Mouse (Mus musculus): ENCODE measurements around the gene Hdac11. TPM values are rescaled to one million over a fixed set of nuclear protein-coding genes. Genes with fewer than 3 reads are reported as not detected.
"Not testable (repeated sequence)": the region's sequence is repeated elsewhere in the genome, so short reads cannot be mapped to it uniquely, and the experiment has no call there.

Gene Hdac11
- polyA plus RNA-seq, 1 experiment from 2014 or later: 11.0 TPM

- no peak for ATAC-seq (replicated peaks; ENCODE audit: insufficient number of reproducible peaks, low FRiP score, low TSS enrichment, low read depth)
- H3K4me2 ChIP-seq (ENCODE audit: low read depth, low read length): no peak overlapping the region
These were observed 41.7 kb upstream of the Hdac11 start for GRCm38 (mm10) chr6:91114716-91115115.

GRCm38 (mm10) chr6:91115158-91115557 is 41.3 kb upstream of the Hdac11 start:
- H3K9me3 ChIP-seq (replicated peaks; ENCODE audit: control insufficient read depth, low read length): no peaks in the 10 kb centered on the region
- no peak overlapping the region; the same call in 1 of the 2 replicates for H3K9ac ChIP-seq (replicated peaks; ENCODE audit: low read length)
- peaks cover 3% of the 10 kb centered on the region for H3K27me3 ChIP-seq (ENCODE audit: control insufficient read depth, insufficient read depth, low read length)
- H3K4me3 ChIP-seq (ENCODE audit: low read depth, low read length): no peak overlapping the region
- H3K27ac ChIP-seq (replicated peaks; ENCODE audit: low read depth, low read length): no peak overlapping the region
- H3K4me1 ChIP-seq (ENCODE audit: control insufficient read depth, insufficient read depth, low read length): no peaks in the 10 kb centered on the region; the same call in 1 of the 2 replicates
- ATAC-seq (replicated peaks; ENCODE audit: insufficient number of reproducible peaks, low FRiP score, low TSS enrichment, low read depth): no peak
- 33% methylated on average over 1 of the region's 1 CpGs for WGBS
- no peak overlapping the region for H3K4me2 ChIP-seq (ENCODE audit: low read depth, low read length)
- no peaks in the 10 kb centered on the region for H3K36me3 ChIP-seq (replicated peaks; ENCODE audit: control insufficient read depth, insufficient read depth, low read depth, low read length)
- no peak for DNase-seq (ENCODE audit: low spot score)

More at GRCm38 (mm10) chr6:91114716-91115115, 41.7 kb upstream of the Hdac11 start:
- H3K27ac ChIP-seq (replicated peaks; ENCODE audit: low read depth, low read length): no peak overlapping the region
- H3K27me3 ChIP-seq (ENCODE audit: control insufficient read depth, insufficient read depth, low read length): peaks cover 3% of the 10 kb centered on the region
- no peaks in the 10 kb centered on the region; the same call in 1 of the 2 replicates for H3K4me1 ChIP-seq (ENCODE audit: control insufficient read depth, insufficient read depth, low read length)
- H3K9ac ChIP-seq (replicated peaks; ENCODE audit: low read length): no peak overlapping the region
- H3K4me3 ChIP-seq (ENCODE audit: low read depth, low read length): no peak overlapping the region
- 63% methylated on average over 2 of the region's 2 CpGs for WGBS
- H3K36me3 ChIP-seq (replicated peaks; ENCODE audit: control insufficient read depth, insufficient read depth, low read depth, low read length): no peaks in the 10 kb centered on the region
- no peak for DNase-seq (ENCODE audit: low spot score)
- no peaks in the 10 kb centered on the region for H3K9me3 ChIP-seq (replicated peaks; ENCODE audit: control insufficient read depth, low read length)

GRCm38 (mm10) chr6:91115863-91116243 is 40.6 kb upstream of the Hdac11 start:
- H3K36me3 ChIP-seq (replicated peaks; ENCODE audit: control insufficient read depth, insufficient read depth, low read depth, low read length): no peaks in the 10 kb centered on the region
- ATAC-seq (replicated peaks; ENCODE audit: insufficient number of reproducible peaks, low FRiP score, low TSS enrichment, low read depth) (no peak), DNase-seq (ENCODE audit: low spot score) (no peak)
- H3K9ac ChIP-seq (replicated peaks; ENCODE audit: low read length): peak overlapping the region; percentile 64; the same call in 1 of the 2 replicates
- peak overlapping the region; percentile 65 for H3K4me3 ChIP-seq (ENCODE audit: low read depth, low read length)
- no peak overlapping the region for H3K27ac ChIP-seq (replicated peaks; ENCODE audit: low read depth, low read length)
- 23% methylated on average over 4 of the region's 4 CpGs for WGBS
- H3K4me2 ChIP-seq (ENCODE audit: low read depth, low read length): peak overlapping the region; percentile 97
- H3K27me3 ChIP-seq (ENCODE audit: control insufficient read depth, insufficient read depth, low read length): peaks cover 3% of the 10 kb centered on the region
- no peaks in the 10 kb centered on the region; the same call in 1 of the 2 replicates for H3K4me1 ChIP-seq (ENCODE audit: control insufficient read depth, insufficient read depth, low read length)
- H3K9me3 ChIP-seq (replicated peaks; ENCODE audit: control insufficient read depth, low read length): no peaks in the 10 kb centered on the region

GRCm38 (mm10) chr6:91116244-91117145 is 40.0 kb upstream of the Hdac11 start, which contains the start of gene Nup210:
Gene Nup210 (minus strand): TSS chr6:91116829.
- peak within 1 kb of the TSS; percentile 64 for H3K9ac ChIP-seq (replicated peaks; ENCODE audit: low read length)
- peaks cover 3% of the 10 kb centered on the region for H3K27me3 ChIP-seq (ENCODE audit: control insufficient read depth, insufficient read depth, low read length)
- no peak within 1 kb of the TSS for H3K27ac ChIP-seq (replicated peaks; ENCODE audit: low read depth, low read length)
- peak; percentile 92 for DNase-seq (ENCODE audit: low spot score)
- H3K36me3 ChIP-seq (replicated peaks; ENCODE audit: control insufficient read depth, insufficient read depth, low read depth, low read length): no peaks in the 10 kb centered on the region
- no peaks in the 10 kb centered on the region; the same call in 1 of the 2 replicates for H3K4me1 ChIP-seq (ENCODE audit: control insufficient read depth, insufficient read depth, low read length)
- under 1% methylated on average over 82 of the region's 93 CpGs for WGBS
- peak; percentile 97 for ATAC-seq (replicated peaks; ENCODE audit: insufficient number of reproducible peaks, low FRiP score, low TSS enrichment, low read depth)
- peak within 1 kb of the TSS; percentile 97 for H3K4me2 ChIP-seq (ENCODE audit: low read depth, low read length)
- H3K9me3 ChIP-seq (replicated peaks; ENCODE audit: control insufficient read depth, low read length): no peaks in the 10 kb centered on the region
- H3K4me3 ChIP-seq (ENCODE audit: low read depth, low read length): peak within 1 kb of the TSS; percentile 65

- H3K9me3 ChIP-seq (replicated peaks; ENCODE audit: control insufficient read depth, low read length): no peaks in the 10 kb centered on the region; the same call in 1 of the 2 replicates
- peak overlapping the region; percentile 13; the same call in 1 of the 2 replicates for H3K9ac ChIP-seq (replicated peaks; ENCODE audit: low read length)
- DNase-seq (ENCODE audit: low spot score) (peak; percentile 55), ATAC-seq (replicated peaks; ENCODE audit: insufficient number of reproducible peaks, low FRiP score, low TSS enrichment, low read depth) (0 out of 2 replicates have a peak, but pooled peaks have one; percentile 32)
- 2% methylated on average over 9 of the region's 9 CpGs for WGBS
- peak overlapping the region; percentile 65 for H3K4me3 ChIP-seq (ENCODE audit: low read depth, low read length)
- no peak overlapping the region for H3K27ac ChIP-seq (replicated peaks; ENCODE audit: low read depth, low read length)
- peak overlapping the region; percentile 97 for H3K4me2 ChIP-seq (ENCODE audit: low read depth, low read length)
- H3K36me3 ChIP-seq (replicated peaks; ENCODE audit: control insufficient read depth, insufficient read depth, low read depth, low read length): no peaks in the 10 kb centered on the region
- H3K27me3 ChIP-seq (ENCODE audit: control insufficient read depth, insufficient read depth, low read length): peaks cover 3% of the 10 kb centered on the region
- H3K4me1 ChIP-seq (ENCODE audit: control insufficient read depth, insufficient read depth, low read length): no peaks in the 10 kb centered on the region; the same call in 1 of the 2 replicates
These were observed 39.3 kb upstream of the Hdac11 start for GRCm38 (mm10) chr6:91117149-91117548.

GRCm38 (mm10) chr6:91118526-91118925 is 37.9 kb upstream of the Hdac11 start:
- ATAC-seq (replicated peaks; ENCODE audit: insufficient number of reproducible peaks, low FRiP score, low TSS enrichment, low read depth) (no peak), DNase-seq (ENCODE audit: low spot score) (no peak)
- Histone ChIP-seq H3K36me3 (replicated peaks; ENCODE audit: control insufficient read depth, insufficient read depth, low read depth, low read length) (no peaks in the 10 kb centered on the region), H3K4me1 (ENCODE audit: control insufficient read depth, insufficient read depth, low read length) (no peaks in the 10 kb centered on the region; the same call in 1 of the 2 replicates), H3K27ac (replicated peaks; ENCODE audit: low read depth, low read length) (no peak overlapping the region), H3K4me3 (ENCODE audit: low read depth, low read length) (no peak overlapping the region), H3K4me2 (ENCODE audit: low read depth, low read length) (no peak overlapping the region), H3K9ac (replicated peaks; ENCODE audit: low read length) (no peak overlapping the region), H3K27me3 (ENCODE audit: control insufficient read depth, insufficient read depth, low read length) (peaks cover 3% of the 10 kb centered on the region), H3K9me3 (replicated peaks; ENCODE audit: control insufficient read depth, low read length) (no peaks in the 10 kb centered on the region; the same call in 1 of the 2 replicates)

GRCm38 (mm10) chr6:91120206-91120605 is 36.3 kb upstream of the Hdac11 start:
- Histone ChIP-seq H3K27me3 (ENCODE audit: control insufficient read depth, insufficient read depth, low read length) (peaks cover 3% of the 10 kb centered on the region), H3K9ac (replicated peaks; ENCODE audit: low read length) (no peak overlapping the region), H3K9me3 (replicated peaks; ENCODE audit: control insufficient read depth, low read length) (no peaks in the 10 kb centered on the region; the same call in 1 of the 2 replicates), H3K4me2 (ENCODE audit: low read depth, low read length) (no peak overlapping the region), H3K4me3 (ENCODE audit: low read depth, low read length) (no peak overlapping the region), H3K4me1 (ENCODE audit: control insufficient read depth, insufficient read depth, low read length) (no peaks in the 10 kb centered on the region; the same call in 1 of the 2 replicates), H3K36me3 (replicated peaks; ENCODE audit: control insufficient read depth, insufficient read depth, low read depth, low read length) (no peaks in the 10 kb centered on the region), H3K27ac (replicated peaks; ENCODE audit: low read depth, low read length) (no peak overlapping the region)
- no peak for ATAC-seq (replicated peaks; ENCODE audit: insufficient number of reproducible peaks, low FRiP score, low TSS enrichment, low read depth)
- WGBS: 88% methylated on average over 2 of the region's 2 CpGs
- no peak for DNase-seq (ENCODE audit: low spot score)

GRCm38 (mm10) chr6:91121089-91121488 is 35.4 kb upstream of the Hdac11 start:
- WGBS: 92% methylated on average over 7 of the region's 7 CpGs
- not testable (repeated sequence) for H3K4me3 ChIP-seq (ENCODE audit: low read depth, low read length); H3K27me3 ChIP-seq (ENCODE audit: control insufficient read depth, insufficient read depth, low read length); H3K4me2 ChIP-seq (ENCODE audit: low read depth, low read length); H3K36me3 ChIP-seq (replicated peaks; ENCODE audit: control insufficient read depth, insufficient read depth, low read depth, low read length); H3K9me3 ChIP-seq (replicated peaks; ENCODE audit: control insufficient read depth, low read length); DNase-seq (ENCODE audit: low spot score); H3K4me1 ChIP-seq (ENCODE audit: control insufficient read depth, insufficient read depth, low read length); H3K27ac ChIP-seq (replicated peaks; ENCODE audit: low read depth, low read length); ATAC-seq (replicated peaks; ENCODE audit: insufficient number of reproducible peaks, low FRiP score, low TSS enrichment, low read depth); H3K9ac ChIP-seq (replicated peaks; ENCODE audit: low read length)

Measured in embryonic facial prominence, embryonic 11.5 days (tissue).